Mouse (Mus musculus): Measurements from ENCODE around the gene Cacna1d. TPM values are rescaled to one million over a fixed set of nuclear protein-coding genes. Genes with fewer than 3 reads are reported as not detected.

Gene Cacna1d
- polyA plus RNA-seq, 1 experiment = 11.8 TPM

DNA sequence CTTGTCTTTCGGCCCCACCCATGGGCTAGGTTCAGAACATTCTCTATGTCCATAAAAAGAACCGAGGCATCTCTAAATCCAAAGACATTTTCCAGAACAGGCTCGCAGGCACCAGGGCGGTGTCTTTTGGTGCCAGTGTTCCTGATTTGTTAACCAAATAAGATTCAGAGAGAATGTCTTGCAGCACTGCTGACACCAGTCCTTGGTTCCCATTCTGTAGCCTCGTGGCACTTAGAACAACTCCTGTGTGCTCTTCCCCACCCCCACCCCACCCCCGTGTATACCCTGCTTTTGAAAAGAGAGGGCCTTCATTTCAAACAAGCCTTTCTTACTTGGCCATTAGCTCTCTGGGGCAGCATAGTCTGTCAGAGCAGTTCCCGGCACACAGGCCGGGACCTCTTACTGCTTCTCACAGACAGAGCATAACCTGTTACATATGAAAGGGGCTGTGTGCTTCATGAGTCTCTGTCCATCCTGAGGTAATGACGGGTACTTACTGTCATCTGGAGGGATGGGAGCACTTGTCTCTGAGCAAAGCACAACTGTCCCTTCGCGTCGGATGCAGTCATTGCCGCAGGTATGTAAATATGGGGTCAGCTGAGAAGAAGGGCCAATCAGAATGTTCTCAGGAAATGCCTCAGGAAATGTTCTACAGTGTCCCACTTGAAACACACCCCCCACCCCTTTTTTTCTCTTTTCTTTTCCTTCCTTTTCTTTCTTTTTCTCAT is 492.3 kb downstream of the Cacna1d start:
- Histone ChIP-seq H3K27ac (ENCODE audit: insufficient read depth, low read depth, low read length) (no peak overlapping the region), H3K4me3 (ENCODE audit: insufficient read depth, low read length) (no peak overlapping the region)

DNA sequence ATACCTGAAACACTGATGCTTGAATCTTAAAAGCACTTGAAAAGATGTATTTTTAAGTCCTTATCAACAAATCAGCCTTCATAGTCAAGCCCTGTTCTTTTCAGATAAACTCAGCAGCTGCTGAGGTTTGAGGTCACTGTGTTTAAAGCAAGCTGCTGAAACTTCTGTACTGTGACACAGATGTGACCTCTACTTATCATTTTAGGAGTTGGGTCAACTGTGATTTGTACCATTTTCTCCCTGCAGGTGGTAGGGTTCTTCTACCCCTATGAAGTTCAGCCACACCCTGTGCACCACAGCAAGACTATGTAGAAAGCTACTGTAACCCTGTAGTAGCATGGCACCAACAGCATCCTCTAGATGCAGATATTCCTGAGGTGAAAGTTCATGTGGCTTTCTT is 493.9 kb downstream of the Cacna1d start:
- H3K4me3 ChIP-seq (ENCODE audit: insufficient read depth, low read length) = no peak overlapping the region
- no peak overlapping the region for H3K27ac ChIP-seq (ENCODE audit: insufficient read depth, low read depth, low read length)
- no peak for TF ChIP-seq POLR2A (IDR thresholded peaks at IDR 0.05; ENCODE audit: borderline replicate concordance, low read depth, low read length)
- TF ChIP-seq CTCF (IDR thresholded peaks at IDR 0.05; ENCODE audit: low read depth, low read length) = no peak
- no peaks in the 10 kb centered on the region for H3K4me1 ChIP-seq (ENCODE audit: control insufficient read depth, insufficient read depth, low read length)

More for the DNA sequence above, 492.3 kb downstream of the Cacna1d start:
- TF ChIP-seq POLR2A (IDR thresholded peaks at IDR 0.05; ENCODE audit: borderline replicate concordance, low read depth, low read length) = no peak
- TF ChIP-seq CTCF (IDR thresholded peaks at IDR 0.05; ENCODE audit: low read depth, low read length) = no peak
- no peaks in the 10 kb centered on the region for H3K4me1 ChIP-seq (ENCODE audit: control insufficient read depth, insufficient read depth, low read length)

DNA sequence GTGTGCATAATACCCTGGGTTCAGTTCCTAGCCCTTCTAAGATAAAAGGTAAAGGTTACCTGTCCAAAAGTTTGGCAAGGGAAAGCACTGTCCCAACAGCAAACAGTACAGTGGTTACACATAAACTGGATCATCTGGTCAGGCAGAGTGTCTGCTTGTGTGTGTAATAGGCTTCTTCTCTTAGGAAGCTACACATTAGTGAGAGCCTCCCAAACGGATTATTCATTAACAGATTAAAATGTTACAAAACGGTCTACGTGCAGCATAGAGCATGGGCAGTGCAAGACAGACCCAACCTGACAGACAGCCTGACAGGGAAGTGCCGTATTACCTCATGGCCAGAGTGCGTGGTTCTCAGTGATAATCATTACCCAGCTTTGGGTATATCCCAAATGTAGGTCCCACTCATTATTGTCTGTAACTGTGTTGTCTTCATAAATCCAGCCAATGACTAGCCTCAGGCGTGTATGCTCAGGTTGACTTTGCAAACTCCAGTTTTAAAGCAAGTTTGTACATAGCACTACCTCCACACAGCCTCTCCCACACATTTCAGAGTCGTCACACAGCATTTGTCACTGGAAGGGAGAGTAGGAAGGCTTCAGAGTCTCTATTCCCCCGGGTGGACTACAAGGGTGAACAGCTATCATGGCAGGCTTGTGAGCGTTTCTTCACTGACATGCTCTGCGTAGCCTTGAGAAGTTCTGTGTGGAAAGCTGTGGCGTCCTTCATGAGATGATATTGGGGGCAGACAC is 495.1 kb downstream of the Cacna1d start:
- TF ChIP-seq POLR2A (IDR thresholded peaks at IDR 0.05; ENCODE audit: borderline replicate concordance, low read depth, low read length) = no peak
- no peak for TF ChIP-seq CTCF (IDR thresholded peaks at IDR 0.05; ENCODE audit: low read depth, low read length)
- no peak overlapping the region for H3K27ac ChIP-seq (ENCODE audit: insufficient read depth, low read depth, low read length)
- H3K4me1 ChIP-seq (ENCODE audit: control insufficient read depth, insufficient read depth, low read length) = no peaks in the 10 kb centered on the region
- no peak overlapping the region for H3K4me3 ChIP-seq (ENCODE audit: insufficient read depth, low read length)

DNA sequence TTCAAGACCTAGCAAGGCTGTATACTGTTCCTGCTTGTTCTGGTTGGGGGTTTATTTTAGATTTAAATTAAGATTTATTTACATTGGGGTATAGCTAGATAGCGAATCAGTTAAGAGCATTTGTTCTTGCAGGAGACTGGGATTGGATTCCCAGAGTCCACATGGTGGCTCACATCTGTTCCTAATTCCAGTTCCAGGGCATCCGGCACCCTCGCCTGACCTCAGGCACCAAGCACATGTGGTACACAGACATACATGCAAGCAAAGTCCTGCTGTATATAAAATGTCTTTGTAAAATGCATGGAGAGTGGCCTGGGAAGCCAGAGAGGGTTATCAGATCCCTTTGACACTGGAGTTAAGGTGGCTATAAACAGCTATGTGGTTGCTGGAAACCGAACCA is 496.3 kb downstream of the Cacna1d start:
- H3K4me1 ChIP-seq (ENCODE audit: control insufficient read depth, insufficient read depth, low read length) = no peaks in the 10 kb centered on the region
- H3K4me3 ChIP-seq (ENCODE audit: insufficient read depth, low read length) = no peak overlapping the region
- H3K27ac ChIP-seq (ENCODE audit: insufficient read depth, low read depth, low read length) = no peak overlapping the region
- TF ChIP-seq POLR2A (IDR thresholded peaks at IDR 0.05; ENCODE audit: borderline replicate concordance, low read depth, low read length) (no peak), CTCF (IDR thresholded peaks at IDR 0.05; ENCODE audit: low read depth, low read length) (no peak)

Other genes with a start within 250 kb of the Cacna1d start
- gene Dcp1a, start 11.9 kb downstream of the Cacna1d start, polyA plus RNA-seq (2012; ENCODE audit: insufficient read depth, insufficient read length, missing spikeins) = 18.7 and 19.5 TPM in 2 replicates
- gene Tkt, start 56.9 kb upstream of the Cacna1d start, polyA plus RNA-seq (2012; ENCODE audit: insufficient read depth, insufficient read length, missing spikeins) = 305 and 412 TPM in 2 replicates
- gene Prkcd, start 134.8 kb upstream of the Cacna1d start, polyA plus RNA-seq (2012; ENCODE audit: insufficient read depth, insufficient read length, missing spikeins) = 404 TPM in 2 replicates
- 18.4 and 20.5 TPM in 2 replicates for gene Rft1, start 162.9 kb upstream of the Cacna1d start, polyA plus RNA-seq (2012; ENCODE audit: insufficient read depth, insufficient read length, missing spikeins)
- 22.7 and 26.8 TPM in 2 replicates for gene Sfmbt1, start 223.4 kb upstream of the Cacna1d start, polyA plus RNA-seq (2012; ENCODE audit: insufficient read depth, insufficient read length, missing spikeins)